Mouse (Mus musculus) gastrocnemius, adult 18-20 months (tissue): ENCODE measurements around the gene Efhd2. TPM values are rescaled to one million over a fixed set of nuclear protein-coding genes. Genes with fewer than 3 reads are reported as not detected.

Experiments
- DNase-seq: peaks from one replicate; pipeline ENCODE4 v3.0.0; 2021; ENCODE audit warnings: low spot score
- total RNA-seq, 2 experiments: library from RNA; stranded (reverse); gene quantifications; 2 replicates each; pipeline ENCODE4 v1.2.3; 2021

Gene Efhd2
- total RNA-seq, 2 experiments from 2014 or later: 2.8 to 4.7 TPM

GRCm38 (mm10) chr4:141881289-141881914 is 6.7 kb upstream of the Efhd2 start:
- DNase-seq: no peak

GRCm38 (mm10) chr4:141879875-141880274 is 5.2 kb upstream of the Efhd2 start:
- DNase-seq: no peak

- no peak for DNase-seq
These were observed 4.4 kb upstream of the Efhd2 start for GRCm38 (mm10) chr4:141879074-141879473.

GRCm38 (mm10) chr4:141878621-141879020 is 3.9 kb upstream of the Efhd2 start:
- DNase-seq: no peak

- no peak for DNase-seq
These were observed 875 bp upstream of the Efhd2 start for GRCm38 (mm10) chr4:141875481-141876108.

- DNase-seq: no peak
These were observed 564 bp downstream of the Efhd2 start for GRCm38 (mm10) chr4:141874111-141874600.

- no peak for DNase-seq
These were observed 1.7 kb downstream of the Efhd2 start for GRCm38 (mm10) chr4:141872977-141873376.

GRCm38 (mm10) chr4:141871909-141872308 is 2.8 kb downstream of the Efhd2 start:
- DNase-seq: no peak

GRCm38 (mm10) chr4:141871333-141871725 is 3.4 kb downstream of the Efhd2 start:
- no peak for DNase-seq

- peak; percentile 52 for DNase-seq
These were observed 3.9 kb downstream of the Efhd2 start for GRCm38 (mm10) chr4:141870666-141871332.

GRCm38 (mm10) chr4:141869436-141870215 is 5.1 kb downstream of the Efhd2 start:
- no peak for DNase-seq

- no peak for DNase-seq
These were observed 6.7 kb downstream of the Efhd2 start for GRCm38 (mm10) chr4:141868051-141868450.

- no peak for DNase-seq
These were observed 7.2 kb downstream of the Efhd2 start for GRCm38 (mm10) chr4:141867498-141867897.

- DNase-seq: no peak
These were observed 7.7 kb downstream of the Efhd2 start for GRCm38 (mm10) chr4:141866933-141867490.

- no peak for DNase-seq
These were observed 9.1 kb downstream of the Efhd2 start for GRCm38 (mm10) chr4:141865600-141865999.

- DNase-seq: no peak
These were observed 9.7 kb downstream of the Efhd2 start for GRCm38 (mm10) chr4:141865006-141865405.

GRCm38 (mm10) chr4:141864506-141864905 is 10.2 kb downstream of the Efhd2 start:
- DNase-seq: no peak

- no peak for DNase-seq
These were observed 10.9 kb downstream of the Efhd2 start for GRCm38 (mm10) chr4:141863726-141864280.

GRCm38 (mm10) chr4:141862867-141863266 is 11.9 kb downstream of the Efhd2 start:
- no peak for DNase-seq

- no peak for DNase-seq
These were observed 13.0 kb downstream of the Efhd2 start for GRCm38 (mm10) chr4:141861591-141862295.
